Mouse (Mus musculus): ENCODE results near the gene Gfap. TPM values are rescaled to one million over a fixed set of nuclear protein-coding genes. Genes with fewer than 3 reads are reported as not detected.

The Gfap gene
- polyA plus RNA-seq, 1 experiment from 2014 or later = not detected

GRCm38 (mm10) chr11:102853760-102854159 is 47.0 kb downstream of the Gfap start:
- H3K27ac ChIP-seq = no peak overlapping the region
- H3K36me3 ChIP-seq = peaks cover 100% of the 10 kb centered on the region
- no peak overlapping the region for H3K4me3 ChIP-seq
- no peaks in the 10 kb centered on the region for H3K9me3 ChIP-seq
- no peaks in the 10 kb centered on the region for H3K4me1 ChIP-seq (replicated peaks)
- no peaks in the 10 kb centered on the region for H3K27me3 ChIP-seq (ENCODE audit: insufficient read depth, poor library complexity, severe bottlenecking)
- DNase-seq (ENCODE audit: low spot score) = no peak

GRCm38 (mm10) chr11:102851883-102852282 is 48.8 kb downstream of the Gfap start:
- H3K27me3 ChIP-seq (ENCODE audit: insufficient read depth, poor library complexity, severe bottlenecking) = no peaks in the 10 kb centered on the region
- DNase-seq (ENCODE audit: low spot score) = peak; percentile 55
- H3K27ac ChIP-seq = no peak overlapping the region
- H3K9me3 ChIP-seq = no peaks in the 10 kb centered on the region
- no peak overlapping the region for H3K4me3 ChIP-seq
- 73% methylated on average over 5 of the region's 5 CpGs for WGBS
- peaks cover 100% of the 10 kb centered on the region for H3K36me3 ChIP-seq
- no peaks in the 10 kb centered on the region for H3K4me1 ChIP-seq (replicated peaks)

DNA sequence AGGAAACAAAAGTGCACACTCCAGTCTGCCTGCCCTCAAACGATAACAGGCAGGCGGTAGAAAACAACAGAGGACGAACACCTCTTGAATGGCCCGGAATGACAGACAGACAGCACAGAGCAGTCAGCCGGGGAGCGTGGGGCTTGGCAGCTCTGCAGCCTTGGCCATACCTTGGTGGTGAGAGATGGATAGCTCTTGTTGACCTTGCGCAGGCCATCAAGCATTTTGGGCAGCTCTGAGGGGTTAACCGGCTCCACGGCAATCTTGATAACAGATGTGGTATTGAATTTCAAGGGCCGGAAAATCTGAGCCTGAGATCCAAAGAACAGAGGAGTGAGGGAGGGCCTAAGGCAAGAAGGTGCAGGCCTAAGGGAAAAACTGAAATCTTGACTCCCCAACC is 54.8 kb downstream of the Gfap start:
- Histone ChIP-seq H3K9me3 (no peaks in the 10 kb centered on the region), H3K4me3 (no peak overlapping the region), H3K36me3 (peaks cover 100% of the 10 kb centered on the region), H3K4me1 (replicated peaks) (no peaks in the 10 kb centered on the region), H3K27me3 (ENCODE audit: insufficient read depth, poor library complexity, severe bottlenecking) (no peaks in the 10 kb centered on the region), H3K27ac (no peak overlapping the region)
- 79% methylated on average over 10 of the region's 10 CpGs for WGBS
- DNase-seq (ENCODE audit: low spot score) = no peak

- Histone ChIP-seq H3K27me3 (ENCODE audit: insufficient read depth, poor library complexity, severe bottlenecking) (no peaks in the 10 kb centered on the region), H3K4me1 (replicated peaks) (no peaks in the 10 kb centered on the region), H3K9me3 (no peaks in the 10 kb centered on the region), H3K4me3 (no peak overlapping the region), H3K36me3 (peaks cover 79% of the 10 kb centered on the region), H3K27ac (no peak overlapping the region)
- 91% methylated on average over 9 of the region's 9 CpGs for WGBS
- DNase-seq (ENCODE audit: low spot score) = no peak
These were observed 62.0 kb downstream of the Gfap start for GRCm38 (mm10) chr11:102838616-102839150.

- Histone ChIP-seq H3K36me3 (peaks cover 73% of the 10 kb centered on the region), H3K27me3 (ENCODE audit: insufficient read depth, poor library complexity, severe bottlenecking) (no peaks in the 10 kb centered on the region), H3K4me3 (no peak overlapping the region), H3K4me1 (replicated peaks) (no peaks in the 10 kb centered on the region), H3K27ac (no peak overlapping the region), H3K9me3 (no peaks in the 10 kb centered on the region)
- WGBS = 92% methylated on average over 2 of the region's 2 CpGs
- no peak for DNase-seq (ENCODE audit: low spot score)
These were observed 62.6 kb downstream of the Gfap start for GRCm38 (mm10) chr11:102838126-102838525.

DNA sequence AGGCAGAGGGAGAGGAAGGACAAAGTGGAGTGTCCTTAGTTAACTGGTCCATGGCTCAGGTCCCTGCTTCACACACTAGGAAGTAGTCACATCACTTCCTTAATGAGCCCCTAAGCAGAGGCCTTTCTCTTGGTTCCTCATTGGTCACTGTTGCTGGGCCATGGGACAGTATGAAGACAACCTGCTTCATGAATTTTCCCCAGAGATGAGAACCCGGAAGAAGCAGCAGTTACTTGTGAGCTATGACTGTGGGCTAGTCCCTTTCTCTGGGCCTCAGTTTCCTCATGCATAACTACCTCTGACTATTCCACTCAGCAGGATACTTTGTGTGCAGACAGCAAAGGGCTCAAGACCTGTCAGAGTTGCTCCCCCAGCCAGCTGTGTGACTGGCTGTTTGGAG is 63.3 kb downstream of the Gfap start:
- no peaks in the 10 kb centered on the region for H3K4me1 ChIP-seq (replicated peaks)
- no peak overlapping the region for H3K27ac ChIP-seq
- 88% methylated on average over 1 of the region's 1 CpGs for WGBS
- no peaks in the 10 kb centered on the region for H3K9me3 ChIP-seq
- H3K36me3 ChIP-seq = peaks cover 66% of the 10 kb centered on the region
- no peak overlapping the region for H3K4me3 ChIP-seq
- no peaks in the 10 kb centered on the region for H3K27me3 ChIP-seq (ENCODE audit: insufficient read depth, poor library complexity, severe bottlenecking)
- DNase-seq (ENCODE audit: low spot score) = no peak

Other genes with a start within 250 kb of the Gfap start
- gene Meioc, start 237.2 kb downstream of the Gfap start, polyA plus RNA-seq (2016; fragmentation: Nextera tagmentation; extraction: Ambion mirVana) = 0.17 and 0.57 TPM in 2 replicates
- gene Ccdc43, start 203.1 kb downstream of the Gfap start, polyA plus RNA-seq (2016; fragmentation: Nextera tagmentation; extraction: Ambion mirVana) = 40.7 and 53.2 TPM in 2 replicates
- gene Adam11, start 139.5 kb downstream of the Gfap start, polyA plus RNA-seq (2016; fragmentation: Nextera tagmentation; extraction: Ambion mirVana) = 14.6 and 22.6 TPM in 2 replicates
- gene Gjc1, start 81.2 kb downstream of the Gfap start, polyA plus RNA-seq (2016; fragmentation: Nextera tagmentation; extraction: Ambion mirVana) = 71.1 and 81.3 TPM in 2 replicates
- not detected in 2 replicates for gene Higd1b, start 65.1 kb downstream of the Gfap start, polyA plus RNA-seq (2016; fragmentation: Nextera tagmentation; extraction: Ambion mirVana)
- 290 and 328 TPM in 2 replicates for gene Eftud2, start 19.9 kb downstream of the Gfap start, polyA plus RNA-seq (2016; fragmentation: Nextera tagmentation; extraction: Ambion mirVana)
- gene Ccdc103, start 19.7 kb downstream of the Gfap start, polyA plus RNA-seq (2016; fragmentation: Nextera tagmentation; extraction: Ambion mirVana) = 1.9 and 2.2 TPM in 2 replicates
- not detected in 2 replicates for gene Fam187a, start 15.7 kb downstream of the Gfap start, polyA plus RNA-seq (2016; fragmentation: Nextera tagmentation; extraction: Ambion mirVana)
- 11.6 and 12.2 TPM in 2 replicates for gene Kif18b, start 24.2 kb upstream of the Gfap start, polyA plus RNA-seq (2016; fragmentation: Nextera tagmentation; extraction: Ambion mirVana)
- 4.4 and 11.5 TPM in 2 replicates for gene C1ql1, start 45.8 kb upstream of the Gfap start, polyA plus RNA-seq (2016; fragmentation: Nextera tagmentation; extraction: Ambion mirVana)
- gene Nmt1, start 127.3 kb upstream of the Gfap start, polyA plus RNA-seq (2016; fragmentation: Nextera tagmentation; extraction: Ambion mirVana) = 47.1 and 55.6 TPM in 2 replicates
- 272 and 276 TPM in 2 replicates for gene Dcakd, start 127.4 kb upstream of the Gfap start, polyA plus RNA-seq (2016; fragmentation: Nextera tagmentation; extraction: Ambion mirVana)
- 1.6 and 1.9 TPM in 2 replicates for gene Plcd3, start 200.7 kb upstream of the Gfap start, polyA plus RNA-seq (2016; fragmentation: Nextera tagmentation; extraction: Ambion mirVana)
- 7.7 and 8.3 TPM in 2 replicates for gene Acbd4, start 200.8 kb upstream of the Gfap start, polyA plus RNA-seq (2016; fragmentation: Nextera tagmentation; extraction: Ambion mirVana)
- gene Hexim1, start 215.3 kb upstream of the Gfap start, polyA plus RNA-seq (2016; fragmentation: Nextera tagmentation; extraction: Ambion mirVana) = 1.7 and 2.3 TPM in 2 replicates
- 7.7 and 8.9 TPM in 2 replicates for gene Hexim2, start 231.5 kb upstream of the Gfap start, polyA plus RNA-seq (2016; fragmentation: Nextera tagmentation; extraction: Ambion mirVana)